Mouse (Mus musculus): ENCODE measurements at regions not wholly inside any gene's neighbourhood (a gene's known extent, or its start where the extent isn't known, plus 50 kb on each side); places are given as distances from the start of the nearest gene placed in this dataset.

DNA sequence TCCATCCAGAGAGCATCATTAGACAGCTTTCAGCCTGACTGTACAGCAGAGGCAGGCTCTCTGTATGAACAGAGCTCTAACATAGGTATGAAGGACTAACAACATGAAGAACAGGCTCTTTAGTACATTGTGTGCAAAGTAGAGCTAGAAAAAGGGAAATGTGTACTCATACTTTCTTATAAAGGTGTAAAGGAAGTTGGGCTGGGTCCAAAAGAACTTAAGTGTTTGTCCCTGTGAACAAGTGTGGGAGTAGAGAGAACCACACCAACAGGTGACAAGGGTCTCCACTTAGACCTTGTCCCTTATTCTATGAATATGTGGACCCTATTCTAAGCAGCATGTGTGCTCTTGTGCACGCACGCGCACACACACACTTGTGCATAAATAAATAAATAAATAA is 127.0 kb downstream of the Zfp706 start:
- no peak for TF ChIP-seq EP300 (IDR thresholded peaks at IDR 0.05; ENCODE audit: low read depth)
- TF ChIP-seq CTCF (IDR thresholded peaks at IDR 0.05; ENCODE audit: low read depth) = no peak
- 73% methylated on average over 3 of the region's 3 CpGs for WGBS (ENCODE audit: insufficient replicate concordance)

DNA sequence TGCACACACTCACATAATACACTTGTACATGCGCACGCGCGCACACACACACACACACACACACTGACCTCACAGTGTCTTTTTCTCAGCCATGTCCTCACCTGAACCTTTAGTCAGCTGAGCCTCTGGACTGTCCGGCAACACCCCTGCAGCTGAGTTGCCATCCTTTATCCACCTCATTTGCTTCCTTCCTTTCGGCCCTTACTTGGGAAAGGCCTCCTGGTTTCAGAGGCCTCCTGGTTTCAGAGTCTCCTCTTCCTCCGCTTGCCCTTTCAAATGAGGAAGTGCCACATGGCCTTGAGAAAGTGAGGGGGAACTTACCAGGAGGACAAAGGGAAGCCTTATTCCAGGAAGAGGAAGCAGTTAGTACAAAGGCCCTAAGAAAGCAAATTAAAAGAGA is 128.0 kb downstream of the Zfp706 start:
- no peak for DNase-seq (ENCODE audit: low read depth in 3 of 3, low spot score in 3 of 3)
- Histone ChIP-seq H3K36me3 (replicated peaks; ENCODE audit: control insufficient read depth, insufficient read depth, low read depth) (no peaks in the 10 kb centered on the region), H3K9ac (replicated peaks) (no peak overlapping the region), H3K4me3 (ENCODE audit: insufficient read depth in 1 of 2, low read depth in 2 of 2, low read length in 2 of 2) (peak overlapping the region in 1 of 2 experiments; percentile 31; a peak in 2 of 4 replicates), H3K4me2 (ENCODE audit: low read depth) (no peak overlapping the region), H3K9me3 (ENCODE audit: control insufficient read depth, low read length) (no peaks in the 10 kb centered on the region), H3K27ac (no peak overlapping the region), H3K27me3 (ENCODE audit: control insufficient read depth, insufficient read depth, low read length) (no peaks in the 10 kb centered on the region), H3K4me1 (replicated peaks; ENCODE audit: control insufficient read depth in 2 of 2, insufficient read depth in 2 of 2, low read length in 1 of 2) (peaks cover 2 to 19% of the 10 kb centered on the region in 2 experiments; a peak in 2 of 4 replicates)
- 60% methylated on average over 7 of the region's 7 CpGs for WGBS (ENCODE audit: insufficient replicate concordance)
- TF ChIP-seq CTCF (IDR thresholded peaks at IDR 0.05; ENCODE audit: low read depth) = no peak
- TF ChIP-seq EP300 (IDR thresholded peaks at IDR 0.05; ENCODE audit: low read depth) = no peak
- ATAC-seq (ENCODE audit: insufficient read depth) = no peak

More for the DNA sequence above, 127.0 kb downstream of the Zfp706 start:
- Histone ChIP-seq H3K4me3 (ENCODE audit: insufficient read depth in 1 of 2, low read depth in 2 of 2, low read length in 2 of 2) (no peak overlapping the region), H3K27me3 (ENCODE audit: control insufficient read depth, insufficient read depth, low read length) (no peaks in the 10 kb centered on the region), H3K36me3 (replicated peaks; ENCODE audit: control insufficient read depth, insufficient read depth, low read depth) (no peaks in the 10 kb centered on the region), H3K27ac (no peak overlapping the region), H3K4me1 (replicated peaks; ENCODE audit: control insufficient read depth in 2 of 2, insufficient read depth in 2 of 2, low read length in 1 of 2) (peaks cover 2 to 16% of the 10 kb centered on the region in 2 experiments; a peak in 2 of 4 replicates), H3K4me2 (ENCODE audit: low read depth) (no peak overlapping the region), H3K9ac (replicated peaks) (no peak overlapping the region), H3K9me3 (ENCODE audit: control insufficient read depth, low read length) (no peaks in the 10 kb centered on the region)
- no peak for ATAC-seq (ENCODE audit: insufficient read depth)
- DNase-seq (ENCODE audit: low read depth in 3 of 3, low spot score in 3 of 3) = no peak

DNA sequence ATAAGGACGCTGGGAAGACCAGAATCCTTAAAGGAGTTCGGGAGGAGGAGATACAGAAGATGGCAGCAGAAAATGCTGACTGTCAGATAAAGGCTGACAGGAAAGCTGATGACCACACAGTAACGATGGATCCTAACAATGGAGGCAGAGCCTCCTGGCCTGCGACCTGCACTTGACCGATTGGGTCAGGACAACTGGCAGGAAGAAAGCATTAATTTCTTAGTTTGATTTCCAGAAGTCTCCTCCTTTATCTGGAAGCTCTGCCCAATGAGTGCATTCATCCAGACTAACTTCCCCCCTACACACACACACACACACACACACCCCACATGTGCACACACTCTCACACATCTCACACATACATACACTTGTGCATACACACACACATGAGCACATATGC is 128.6 kb downstream of the Zfp706 start:
- Histone ChIP-seq H3K27ac (no peak overlapping the region), H3K4me1 (replicated peaks; ENCODE audit: control insufficient read depth in 2 of 2, insufficient read depth in 2 of 2, low read length in 1 of 2) (peaks cover 2 to 20% of the 10 kb centered on the region in 2 experiments; a peak in 2 of 4 replicates), H3K4me2 (ENCODE audit: low read depth) (no peak overlapping the region), H3K27me3 (ENCODE audit: control insufficient read depth, insufficient read depth, low read length) (no peaks in the 10 kb centered on the region), H3K9ac (replicated peaks) (no peak overlapping the region), H3K4me3 (ENCODE audit: insufficient read depth in 1 of 2, low read depth in 2 of 2, low read length in 2 of 2) (peak overlapping the region in 1 of 2 experiments; percentile 31; a peak in 2 of 4 replicates), H3K36me3 (replicated peaks; ENCODE audit: control insufficient read depth, insufficient read depth, low read depth) (no peaks in the 10 kb centered on the region), H3K9me3 (ENCODE audit: control insufficient read depth, low read length) (no peaks in the 10 kb centered on the region)
- WGBS (ENCODE audit: insufficient replicate concordance) = 11% methylated on average over 5 of the region's 5 CpGs
- no peak for TF ChIP-seq CTCF (IDR thresholded peaks at IDR 0.05; ENCODE audit: low read depth)
- no peak for TF ChIP-seq EP300 (IDR thresholded peaks at IDR 0.05; ENCODE audit: low read depth)
- ATAC-seq (ENCODE audit: insufficient read depth) (no peak), DNase-seq (ENCODE audit: low read depth in 3 of 3, low spot score in 3 of 3) (no peak)

DNA sequence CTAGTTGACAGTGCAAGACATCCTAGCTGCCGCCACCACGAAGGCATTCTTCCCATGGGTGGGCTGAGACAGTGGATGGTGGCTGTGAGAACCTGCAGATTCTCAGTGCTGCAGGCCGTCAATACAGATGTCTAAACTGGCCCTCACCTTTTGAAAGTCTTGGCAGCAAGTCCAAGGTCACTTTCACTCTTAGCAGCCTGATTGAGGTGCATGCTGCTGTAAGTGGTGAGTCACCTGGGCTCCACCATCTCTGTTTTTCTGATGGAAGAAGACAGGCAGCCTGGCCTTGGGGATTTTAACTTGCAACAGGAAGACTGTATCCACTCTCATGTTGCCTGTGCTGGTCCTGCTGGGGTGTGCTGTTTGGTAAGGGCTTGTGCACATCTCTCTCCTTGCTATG is 129.3 kb downstream of the Zfp706 start:
- TF ChIP-seq EP300 (IDR thresholded peaks at IDR 0.05; ENCODE audit: low read depth) (no peak), CTCF (IDR thresholded peaks at IDR 0.05; ENCODE audit: low read depth) (no peak)
- no peak for DNase-seq (ENCODE audit: low read depth in 3 of 3, low spot score in 3 of 3)
- H3K27me3 ChIP-seq (ENCODE audit: control insufficient read depth, insufficient read depth, low read length) = no peaks in the 10 kb centered on the region
- no peak overlapping the region for H3K4me2 ChIP-seq (ENCODE audit: low read depth)
- H3K36me3 ChIP-seq (replicated peaks; ENCODE audit: control insufficient read depth, insufficient read depth, low read depth) = no peaks in the 10 kb centered on the region
- no peak for ATAC-seq (ENCODE audit: insufficient read depth)
- H3K9ac ChIP-seq (replicated peaks) = no peak overlapping the region
- 48% methylated on average over 3 of the region's 3 CpGs for WGBS (ENCODE audit: insufficient replicate concordance)
- no peak overlapping the region for H3K27ac ChIP-seq
- H3K4me3 ChIP-seq (ENCODE audit: insufficient read depth in 1 of 2, low read depth in 2 of 2, low read length in 2 of 2) = no peak overlapping the region
- H3K4me1 ChIP-seq (replicated peaks; ENCODE audit: control insufficient read depth in 2 of 2, insufficient read depth in 2 of 2, low read length in 1 of 2) = peaks cover 2 to 22% of the 10 kb centered on the region in 2 experiments; a peak in 2 of 4 replicates
- no peaks in the 10 kb centered on the region for H3K9me3 ChIP-seq (ENCODE audit: control insufficient read depth, low read length)

DNA sequence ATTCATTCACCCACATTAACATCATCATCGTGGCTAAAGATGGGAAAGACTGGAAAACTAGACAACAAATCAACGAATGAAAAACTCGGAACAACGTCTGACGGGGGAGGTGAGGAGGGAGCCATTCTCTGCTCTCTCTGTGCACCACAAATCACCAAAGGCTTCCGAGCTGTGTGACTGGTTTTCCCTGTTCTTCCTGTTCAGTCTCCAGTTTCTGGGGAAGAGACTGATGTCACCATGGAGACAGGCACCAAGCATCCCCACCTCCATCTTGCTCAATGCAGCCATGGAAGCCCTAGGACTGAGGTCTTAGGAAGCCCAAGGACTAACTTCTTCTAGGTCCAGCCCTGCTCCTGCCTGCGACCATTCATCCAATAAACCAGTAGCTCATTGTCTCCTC is 130.1 kb downstream of the Zfp706 start:
- Histone ChIP-seq H3K9ac (replicated peaks) (no peak overlapping the region), H3K27me3 (ENCODE audit: control insufficient read depth, insufficient read depth, low read length) (no peaks in the 10 kb centered on the region)
- ATAC-seq (ENCODE audit: insufficient read depth) = no peak

More for the DNA sequence above, 130.1 kb downstream of the Zfp706 start:
- Histone ChIP-seq H3K27ac (no peak overlapping the region), H3K4me2 (ENCODE audit: low read depth) (no peak overlapping the region), H3K4me1 (replicated peaks; ENCODE audit: control insufficient read depth in 2 of 2, insufficient read depth in 2 of 2, low read length in 1 of 2) (peaks cover 2 to 25% of the 10 kb centered on the region in 2 experiments; a peak in 2 of 4 replicates), H3K4me3 (ENCODE audit: insufficient read depth in 1 of 2, low read depth in 2 of 2, low read length in 2 of 2) (no peak overlapping the region), H3K36me3 (replicated peaks; ENCODE audit: control insufficient read depth, insufficient read depth, low read depth) (no peaks in the 10 kb centered on the region), H3K9me3 (ENCODE audit: control insufficient read depth, low read length) (no peaks in the 10 kb centered on the region)
- no peak for DNase-seq (ENCODE audit: low read depth in 3 of 3, low spot score in 3 of 3)
- 59% methylated on average over 7 of the region's 7 CpGs for WGBS (ENCODE audit: insufficient replicate concordance)
- TF ChIP-seq EP300 (IDR thresholded peaks at IDR 0.05; ENCODE audit: low read depth) = no peak
- no peak for TF ChIP-seq CTCF (IDR thresholded peaks at IDR 0.05; ENCODE audit: low read depth)
